Mouse (Mus musculus) adrenal gland, postnatal 4 days (tissue): ENCODE measurements around the gene Rpl7l1. TPM values are rescaled to one million over a fixed set of nuclear protein-coding genes. Genes with fewer than 3 reads are reported as not detected.

Source experiments
- DNase-seq, 2 experiments: peaks; one replicate each; pipeline ENCODE4 v3.0.0; 2021 to 2022; ENCODE audit warnings: low spot score in 2 of 2, mixed read lengths in 2 of 2
- total RNA-seq, 2 experiments: library from RNA; stranded (reverse); gene quantifications; 2 replicates each; pipeline ENCODE4 v1.2.3; 2021

The Rpl7l1 gene
- total RNA-seq, 2 experiments from 2014 or later: 85.7 to 101 TPM

- DNase-seq: no peak
Measured at GRCm38 (mm10) chr17:46741305-46741704, 41.2 kb downstream of the Rpl7l1 start.

- DNase-seq: no peak
Measured at GRCm38 (mm10) chr17:46736160-46736559, 46.3 kb downstream of the Rpl7l1 start.

GRCm38 (mm10) chr17:46735287-46735686, 47.2 kb downstream of the Rpl7l1 start:
- DNase-seq: no peak

- DNase-seq: no peak
Measured at GRCm38 (mm10) chr17:46734055-46734454, 48.4 kb downstream of the Rpl7l1 start.

GRCm38 (mm10) chr17:46728904-46729318, 53.6 kb downstream of the Rpl7l1 start, which contains the start of gene Gnmt:
Gene Gnmt, minus strand, starts transcription at chr17:46729168.
- no peak for DNase-seq

GRCm38 (mm10) chr17:46728496-46728895, 54.0 kb downstream of the Rpl7l1 start:
- no peak for DNase-seq

- DNase-seq: no peak
Measured at GRCm38 (mm10) chr17:46728021-46728420, 54.5 kb downstream of the Rpl7l1 start.

- no peak for DNase-seq
Measured at GRCm38 (mm10) chr17:46727271-46727670, 55.2 kb downstream of the Rpl7l1 start.

GRCm38 (mm10) chr17:46725731-46726645, 56.5 kb downstream of the Rpl7l1 start:
- DNase-seq: no peak

- no peak for DNase-seq
Measured at GRCm38 (mm10) chr17:46725273-46725672, 57.2 kb downstream of the Rpl7l1 start.

- DNase-seq: no peak
Measured at GRCm38 (mm10) chr17:46724477-46725084, 57.9 kb downstream of the Rpl7l1 start.

Other genes starting within 250 kb of the Rpl7l1 start
- gene Cul9, start 236.3 kb downstream of the Rpl7l1 start, total RNA-seq: 10 to 100 TPM; 26.2 to 26.6 TPM
- gene Srf, start 226.5 kb downstream of the Rpl7l1 start, total RNA-seq: 10 to 100 TPM; 35.4 to 36.8 TPM
- 10 to 100 TPM; 42.2 to 54.1 TPM for gene Ptk7, start 153.2 kb downstream of the Rpl7l1 start, total RNA-seq
- gene Klc4, start 136.7 kb downstream of the Rpl7l1 start, total RNA-seq: 10 to 100 TPM; 33.5 to 34.3 TPM
- gene Mrpl2, start 136.4 kb downstream of the Rpl7l1 start, total RNA-seq: 100 to 1,000 TPM; 109 to 135 TPM
- gene Cul7, start 132.3 kb downstream of the Rpl7l1 start, total RNA-seq: 10 to 100 TPM; 88.3 to 97.5 TPM
- 10 to 100 TPM; 25.2 to 26.9 TPM for gene Rrp36, start 108.3 kb downstream of the Rpl7l1 start, total RNA-seq
- 10 to 100 TPM; 83.2 to 87.1 TPM for gene Mea1, start 103.9 kb downstream of the Rpl7l1 start, total RNA-seq
- 100 to 1,000 TPM; 102 to 107 TPM for gene Klhdc3, start 101.8 kb downstream of the Rpl7l1 start, total RNA-seq
- gene Ppp2r5d, start 77.6 kb downstream of the Rpl7l1 start, total RNA-seq: 10 to 100 TPM; 57.7 to 60.1 TPM
- gene Pex6, start 71.2 kb downstream of the Rpl7l1 start, total RNA-seq: 10 to 100 TPM; 49.1 to 49.4 TPM
- 10 to 100 TPM in 1 of 2 experiments, 1 to 10 TPM in 1; 1.8 to 15.4 TPM for gene Gnmt, start 53.5 kb downstream of the Rpl7l1 start, total RNA-seq
- 10 to 100 TPM; 61.5 to 63.3 TPM for gene Cnpy3, start 30.5 kb downstream of the Rpl7l1 start, total RNA-seq
- under 1 TPM in 1 of 2 experiments, not detected in 1; 0.22 TPM for gene Ptcra, start 19.0 kb downstream of the Rpl7l1 start, total RNA-seq
- 10 to 100 TPM; 53.0 to 73.7 TPM for gene 2310039H08Rik, start 10.0 kb downstream of the Rpl7l1 start, total RNA-seq
- 10 to 100 TPM; 21.6 to 24.8 TPM for gene Bicral, start 75.8 kb upstream of the Rpl7l1 start, total RNA-seq
- gene Tbcc, start 108.0 kb upstream of the Rpl7l1 start, total RNA-seq: 10 to 100 TPM; 26.1 to 27.4 TPM
- not detected for gene Prph2, start 127.8 kb upstream of the Rpl7l1 start, total RNA-seq
- 10 to 100 TPM; 73.2 to 75.1 TPM for gene Ubr2, start 227.9 kb upstream of the Rpl7l1 start, total RNA-seq